Mouse (Mus musculus) heart, postnatal 10 days (tissue): ENCODE results near the gene Spsb1. TPM values are rescaled to one million over a fixed set of nuclear protein-coding genes. Genes with fewer than 3 reads are reported as not detected.

Experiments used
- DNase-seq, 2 experiments: peaks; one replicate each; pipeline ENCODE4 v3.0.0; 2021
- intact Hi-C: fragments of 180-260 bp; cut with DNase I; formaldehyde crosslinking; loops from one replicate; pipeline ENCODE4 v1.15.1; 2025
- total RNA-seq, 2 experiments: library from RNA; stranded (reverse); gene quantifications; 2 replicates each; pipeline ENCODE4 v1.2.3; 2021

The Spsb1 gene
- total RNA-seq, 2 experiments from 2014 or later = 34.3 to 56.2 TPM

GRCm38 (mm10) chr4:149956048-149956447, 1.2 kb upstream of the Spsb1 start:
- intact Hi-C loops = no loop called here
- no peak for DNase-seq

- intact Hi-C loops = no loop called here
- no peak for DNase-seq
Observed at GRCm38 (mm10) chr4:149955631-149956030, 788 bp upstream of the Spsb1 start.

- intact Hi-C loops = loop anchor here (2.0 kb wide), 1 partner anchor 63 kb away; no protein-coding TSS in a partner anchor
- DNase-seq = peak; percentile 76 to 78
Observed at GRCm38 (mm10) chr4:149953621-149954481, 992 bp downstream of the Spsb1 start.

GRCm38 (mm10) chr4:149952201-149952600, 2.6 kb downstream of the Spsb1 start:
- peak in 1 of 2 experiments; percentile 47 for DNase-seq
- intact Hi-C loops = loop anchor here (2.0 kb wide), 1 partner anchor 61 kb away; no protein-coding TSS in a partner anchor

- intact Hi-C loops = no loop called here
- no peak for DNase-seq
Observed at GRCm38 (mm10) chr4:149951201-149951600, 3.6 kb downstream of the Spsb1 start.

GRCm38 (mm10) chr4:149949691-149950090, 5.2 kb downstream of the Spsb1 start:
- intact Hi-C loops = no loop called here

GRCm38 (mm10) chr4:149948119-149948518, 6.7 kb downstream of the Spsb1 start:
- intact Hi-C loops = no loop called here
- peak; percentile 79 to 80 for DNase-seq

More at GRCm38 (mm10) chr4:149949691-149950090, 5.2 kb downstream of the Spsb1 start:
- DNase-seq = no peak

- intact Hi-C loops = no loop called here
- no peak for DNase-seq
Observed at GRCm38 (mm10) chr4:149947396-149947795, 7.4 kb downstream of the Spsb1 start.

- no peak for DNase-seq
- intact Hi-C loops = no loop called here
Observed at GRCm38 (mm10) chr4:149945194-149945593, 9.6 kb downstream of the Spsb1 start.

- intact Hi-C loops = no loop called here
- DNase-seq = no peak
Observed at GRCm38 (mm10) chr4:149944214-149944613, 10.6 kb downstream of the Spsb1 start.

GRCm38 (mm10) chr4:149942831-149943741, 11.8 kb downstream of the Spsb1 start:
- peak in 1 of 2 experiments; percentile 41 for DNase-seq
- intact Hi-C loops = no loop called here

GRCm38 (mm10) chr4:149941067-149941755, 13.6 kb downstream of the Spsb1 start:
- peak; percentile 42 to 63 for DNase-seq
- intact Hi-C loops = no loop called here

- DNase-seq = no peak
- intact Hi-C loops = loop anchor here (5.0 kb wide), 1 partner anchor 46 kb away; no protein-coding TSS in a partner anchor
Observed at GRCm38 (mm10) chr4:149938701-149939100, 16.1 kb downstream of the Spsb1 start.

GRCm38 (mm10) chr4:149936921-149937320, 17.9 kb downstream of the Spsb1 start:
- intact Hi-C loops = loop anchor here (5.0 kb wide), 1 partner anchor 45 kb away; no protein-coding TSS in a partner anchor
- DNase-seq = no peak

- intact Hi-C loops = loop anchor here (5.0 kb wide), 1 partner anchor 43 kb away; no protein-coding TSS in a partner anchor
- no peak for DNase-seq
Observed at GRCm38 (mm10) chr4:149935470-149935869, 19.4 kb downstream of the Spsb1 start.

- no peak for DNase-seq
- intact Hi-C loops = no loop called here
Observed at GRCm38 (mm10) chr4:149933519-149934245, 21.2 kb downstream of the Spsb1 start.

GRCm38 (mm10) chr4:149933025-149933424, 21.8 kb downstream of the Spsb1 start:
- intact Hi-C loops = no loop called here
- no peak for DNase-seq

- DNase-seq = peak in 1 of 2 experiments; percentile 47
- intact Hi-C loops = no loop called here
Observed at GRCm38 (mm10) chr4:149932108-149932815, 22.6 kb downstream of the Spsb1 start.

GRCm38 (mm10) chr4:149930755-149931154, 24.1 kb downstream of the Spsb1 start:
- intact Hi-C loops = no loop called here
- DNase-seq = no peak
